9 mouse cellular contexts compared by ENCODE assay signal in genomic region chr14:55098067-55098466, GRCm38 (mm10). TPM values are rescaled to one million over a fixed set of nuclear protein-coding genes. Genes with fewer than 3 reads are reported as not detected.
DNase-seq lines count a peak whose midpoint lies in the region; ATAC-seq and TF ChIP-seq lines count a peak whose summit lies in the region.
"Had no signal": no experiment of that assay in that cellular context is flagged by ENCODE, and none has a peak within 500 bp of the region (broad histone marks: within the 10 kb centered on the region; RNA-seq: fewer than 3 reads in every experiment).

No protein-coding gene starts in this region.

- DNase-seq in heart, adult 8-10 months (ENCODE audit: low spot score): no peak
- peak; percentile 56 to 74 for DNase-seq in cerebellum, postnatal 25 days
- DNase-seq in midbrain, embryonic 10.5 days (ENCODE audit: low spot score): no peak
- no peak for DNase-seq in urinary bladder, postnatal 14 days (ENCODE audit: low spot score)

- H3K4me3 ChIP-seq in heart, embryonic 12.5 days: no peak overlapping the region
- peak overlapping the region; percentile 65; the same call in 1 of the 2 replicates for H3K4me3 ChIP-seq in E14TG2a.4 (replicated peaks; ENCODE audit: low read length)
- H3K4me3 ChIP-seq in intestine, postnatal 0 days (ENCODE audit: low read depth, low read length): no peak overlapping the region
- no peak overlapping the region for H3K4me3 ChIP-seq in midbrain, embryonic 10.5 days

- no peak for ATAC-seq in heart, embryonic 12.5 days (ENCODE audit: insufficient number of reproducible peaks, low FRiP score)
- ATAC-seq in intestine, postnatal 0 days: no peak
- no peak for ATAC-seq in erythroblast, adult 5-6 weeks (replicated peaks; ENCODE audit: low FRiP score, poor library complexity, severe bottlenecking)

- no peak overlapping the region for H3K9ac ChIP-seq in heart, embryonic 12.5 days
- H3K9ac ChIP-seq in intestine, postnatal 0 days (ENCODE audit: low read depth, low read length): no peak overlapping the region

- peaks cover 24% of the 10 kb centered on the region for H3K36me3 ChIP-seq in heart, embryonic 12.5 days
- peaks cover 51% of the 10 kb centered on the region for H3K36me3 ChIP-seq in E14TG2a.4 (ENCODE audit: insufficient read depth, low read length)
- peaks cover 40% of the 10 kb centered on the region for H3K36me3 ChIP-seq in intestine, postnatal 0 days (ENCODE audit: control insufficient read depth, insufficient read depth)
- peaks cover 27% of the 10 kb centered on the region for H3K36me3 ChIP-seq in midbrain, embryonic 10.5 days

- H3K4me1 ChIP-seq in heart, embryonic 12.5 days (replicated peaks): peaks cover 20% of the 10 kb centered on the region
- peaks cover 79% of the 10 kb centered on the region for H3K4me1 ChIP-seq in E14TG2a.4 (replicated peaks; ENCODE audit: low read depth, low read length)
- H3K4me1 ChIP-seq in intestine, postnatal 0 days (replicated peaks; ENCODE audit: control insufficient read depth, insufficient read depth, low read length): 0 out of 2 replicates have a peak, but pooled peaks cover 6% of the 10 kb centered on the region
- H3K4me1 ChIP-seq in midbrain, embryonic 10.5 days: peaks cover 42% of the 10 kb centered on the region

- H3K27ac ChIP-seq in heart, embryonic 12.5 days (ENCODE audit: poor library complexity, severe bottlenecking): peak overlapping the region; percentile 48; the same call in 1 of the 2 replicates
- no peak overlapping the region for H3K27ac ChIP-seq in intestine, postnatal 0 days (ENCODE audit: low read depth, low read length)
- H3K27ac ChIP-seq in midbrain, embryonic 10.5 days (replicated peaks): 0 out of 2 replicates have a peak overlapping the region, but pooled peaks have one; percentile 39

- no peaks in the 10 kb centered on the region for H3K9me3 ChIP-seq in heart, embryonic 12.5 days (replicated peaks)
- H3K9me3 ChIP-seq in E14TG2a.4 (ENCODE audit: low read length): no peaks in the 10 kb centered on the region
- no peaks in the 10 kb centered on the region for H3K9me3 ChIP-seq in intestine, postnatal 0 days (ENCODE audit: control insufficient read depth)
- no peaks in the 10 kb centered on the region for H3K9me3 ChIP-seq in midbrain, embryonic 10.5 days (replicated peaks)

- WGBS in heart, embryonic 12.5 days: 53% methylated on average over 4 of the region's 4 CpGs
- 64% methylated on average over 4 of the region's 4 CpGs for WGBS in intestine, postnatal 0 days
- 67% methylated on average over 4 of the region's 4 CpGs for WGBS in midbrain, embryonic 10.5 days

- peak; percentile 68 for TF ChIP-seq CTCF in E14TG2a.4 (conservative IDR thresholded peaks at IDR 0.05; ENCODE audit: low read length)
- peak; percentile 78 for TF ChIP-seq CTCF in intestine, postnatal 0 days (IDR thresholded peaks at IDR 0.05; ENCODE audit: low read depth)

- 0 out of 2 replicates have a peak, but pooled peaks cover 2% of the 10 kb centered on the region for H3K27me3 ChIP-seq in heart, embryonic 12.5 days (replicated peaks)
- H3K27me3 ChIP-seq in E14TG2a.4 (ENCODE audit: insufficient read depth, low read length): no peaks in the 10 kb centered on the region
- H3K27me3 ChIP-seq in intestine, postnatal 0 days (replicated peaks; ENCODE audit: control insufficient read depth, insufficient read depth, low read length): no peaks in the 10 kb centered on the region
- no peaks in the 10 kb centered on the region; the same call in 1 of the 2 replicates for H3K27me3 ChIP-seq in midbrain, embryonic 10.5 days (ENCODE audit: low read depth, poor library complexity, severe bottlenecking)

- H3K4me2 ChIP-seq in heart, embryonic 12.5 days: no peak overlapping the region
- H3K4me2 ChIP-seq in intestine, postnatal 0 days (replicated peaks; ENCODE audit: low read depth): no peak overlapping the region

RNA-seq across cellular contexts. Expression of gene Thtpa, which starts 3.5 kb away (rescaled TPM):
- 14.3 and 14.8 TPM in 2 replicates for polyA plus RNA-seq in heart, embryonic 12.5 days (2016; fragmentation: Nextera tagmentation; extraction: Ambion mirVana)
- total RNA-seq in heart, adult 8-10 months (2022): 10 to 100 TPM; 11.5 to 17.0 (median 14.0) TPM
- polyA plus RNA-seq in intestine, postnatal 0 days (2015; fragmentation: Nextera tagmentation; extraction: Ambion mirVana): 7.5 and 8.8 TPM in 2 replicates
- 28.1 and 30.8 TPM in 2 replicates for polyA plus RNA-seq in midbrain, embryonic 10.5 days (2016; fragmentation: Nextera tagmentation; extraction: Ambion mirVana)
- 0.19 and 1.7 TPM in 2 replicates for total RNA-seq in erythroblast, adult 5-6 weeks (2015; ENCODE audit: low replicate concordance)
- total RNA-seq in erythroblast, adult 5-6 weeks (2017; ENCODE audit: low replicate concordance): 1.4 and 1.6 TPM in 2 replicates

RNA-seq across cellular contexts. Expression of gene Zfhx2, which starts 5.9 kb away (rescaled TPM):
- 4.4 and 4.5 TPM in 2 replicates for polyA plus RNA-seq in heart, embryonic 12.5 days (2016; fragmentation: Nextera tagmentation; extraction: Ambion mirVana)
- total RNA-seq in heart, adult 8-10 months (2022): 1 to 10 TPM; 4.8 to 5.6 (median 4.9) TPM
- 0.87 and 1.1 TPM in 2 replicates for polyA plus RNA-seq in intestine, postnatal 0 days (2015; fragmentation: Nextera tagmentation; extraction: Ambion mirVana)
- 7.6 and 12.5 TPM in 2 replicates for polyA plus RNA-seq in midbrain, embryonic 10.5 days (2016; fragmentation: Nextera tagmentation; extraction: Ambion mirVana)
- total RNA-seq in erythroblast, adult 5-6 weeks (2015; ENCODE audit: low replicate concordance): 1.3 and 1.7 TPM in 2 replicates
- total RNA-seq in erythroblast, adult 5-6 weeks (2017; ENCODE audit: low replicate concordance): 0.34 and 0.42 TPM in 2 replicates

RNA-seq across cellular contexts. Expression of gene Ap1g2, which starts 8.3 kb away (rescaled TPM):
- polyA plus RNA-seq in heart, embryonic 12.5 days (2016; fragmentation: Nextera tagmentation; extraction: Ambion mirVana): 8.7 and 9.8 TPM in 2 replicates
- 1 to 10 TPM; 2.7 to 4.5 (median 4.1) TPM for total RNA-seq in heart, adult 8-10 months (2022)
- 75.3 and 81.5 TPM in 2 replicates for polyA plus RNA-seq in intestine, postnatal 0 days (2015; fragmentation: Nextera tagmentation; extraction: Ambion mirVana)
- polyA plus RNA-seq in midbrain, embryonic 10.5 days (2016; fragmentation: Nextera tagmentation; extraction: Ambion mirVana): 12.7 and 15.0 TPM in 2 replicates
- total RNA-seq in erythroblast, adult 5-6 weeks (2015; ENCODE audit: low replicate concordance): 1.7 and 5.9 TPM in 2 replicates
- 2.5 and 3.7 TPM in 2 replicates for total RNA-seq in erythroblast, adult 5-6 weeks (2017; ENCODE audit: low replicate concordance)

RNA-seq across cellular contexts. Expression of gene Jph4, which starts 18.7 kb away (rescaled TPM):
- polyA plus RNA-seq in heart, embryonic 12.5 days (2016; fragmentation: Nextera tagmentation; extraction: Ambion mirVana): 0.09 and 0.18 TPM in 2 replicates
- under 1 TPM in 3 of 4 experiments, not detected in 1; 0.09 to 0.17 (median 0.09) TPM for total RNA-seq in heart, adult 8-10 months (2022)
- 0.90 and 0.93 TPM in 2 replicates for polyA plus RNA-seq in intestine, postnatal 0 days (2015; fragmentation: Nextera tagmentation; extraction: Ambion mirVana)
- 0.53 and 1.2 TPM in 2 replicates for polyA plus RNA-seq in midbrain, embryonic 10.5 days (2016; fragmentation: Nextera tagmentation; extraction: Ambion mirVana)
- not detected in 2 replicates for total RNA-seq in erythroblast, adult 5-6 weeks (2015; ENCODE audit: low replicate concordance)
- not detected in 2 replicates for total RNA-seq in erythroblast, adult 5-6 weeks (2017; ENCODE audit: low replicate concordance)
- polyA plus RNA-seq: liver, embryonic 16.5 days had no signal

Comparison
In these comparisons a context has a peak if more than half of its experiments do, and no peak if none do; other contexts are left out.
1. DNase-seq: peak in cerebellum, postnatal 25 days (2 of 2); none in heart, adult 8-10 months (single experiment), midbrain, embryonic 10.5 days (single experiment) and urinary bladder, postnatal 14 days (single experiment).